8 mouse cellular contexts compared by ENCODE assay signal in genomic region chr5:33722266-33723018, GRCm38 (mm10). TPM values are rescaled to one million over a fixed set of nuclear protein-coding genes. Genes with fewer than 3 reads are reported as not detected.
A peak's percentile ranks its signal among the peaks of the same experiment; 100 is the strongest.
DNase-seq lines count a peak whose midpoint lies in the region; ATAC-seq and TF ChIP-seq lines count a peak whose summit lies in the region.

No protein-coding gene starts in this region.

- H3K4me2 ChIP-seq in kidney, postnatal 0 days (ENCODE audit: low read length): peak overlapping the region; percentile 99
- peak overlapping the region; percentile 99 for H3K4me2 ChIP-seq in hindbrain, embryonic 16.5 days (ENCODE audit: low read length)
- peak overlapping the region; percentile 68 for H3K4me2 ChIP-seq in myocyte (ENCODE audit: low read depth)

- TF ChIP-seq CTCF in kidney, postnatal 0 days (IDR thresholded peaks at IDR 0.05; ENCODE audit: low read depth): no peak
- TF ChIP-seq CTCF in cortical plate, adult 2 months (IDR thresholded peaks at IDR 0.05; ENCODE audit: extremely low read depth, insufficient read depth, low read length): no peak

- peak overlapping the region; percentile 76 for H3K9ac ChIP-seq in kidney, postnatal 0 days (ENCODE audit: low read depth, low read length)
- H3K9ac ChIP-seq in hindbrain, embryonic 16.5 days (ENCODE audit: low read depth, low read length): peak overlapping the region; percentile 78

- H3K36me3 ChIP-seq in kidney, postnatal 0 days (ENCODE audit: insufficient read depth, low read length): no peaks in the 10 kb centered on the region
- no peaks in the 10 kb centered on the region for H3K36me3 ChIP-seq in hindbrain, embryonic 16.5 days (ENCODE audit: control insufficient read depth, insufficient read depth, low read length)
- no peaks in the 10 kb centered on the region for H3K36me3 ChIP-seq in myocyte (ENCODE audit: control insufficient read depth, insufficient read depth)

- H3ac ChIP-seq in myocyte (ENCODE audit: control insufficient read depth, insufficient read length): peak overlapping the region; percentile 53

- DNase-seq in kidney, postnatal 0 days (ENCODE audit: low spot score): peak; percentile 65
- no peak for DNase-seq in kidney, postnatal 14 days
- DNase-seq in urinary bladder, postnatal 36 days (ENCODE audit: low spot score in 2 of 2): no peak
- no peak for DNase-seq in c-Kit-positive CD71-positive TER-119-positive erythroid progenitor cells, embryonic 14.5 days (ENCODE audit: low spot score)
- no peak for DNase-seq in frontal cortex, postnatal 25 days (ENCODE audit: low spot score in 2 of 2)

- peaks cover 28% of the 10 kb centered on the region for H3K4me1 ChIP-seq in kidney, postnatal 0 days (replicated peaks; ENCODE audit: insufficient read depth, low read length)
- no peaks in the 10 kb centered on the region for H3K4me1 ChIP-seq in cortical plate, adult 2 months (ENCODE audit: control insufficient read depth, insufficient read depth, low read length)
- H3K4me1 ChIP-seq in hindbrain, embryonic 16.5 days (ENCODE audit: control insufficient read depth, insufficient read depth, low read depth, low read length): peaks cover 20% of the 10 kb centered on the region

- TF ChIP-seq POLR2A in cortical plate, adult 2 months (IDR thresholded peaks at IDR 0.05; ENCODE audit: extremely low read depth, insufficient read depth, low read length): no peak
- TF ChIP-seq POLR2A in myocyte (IDR thresholded peaks at IDR 0.05; ENCODE audit: insufficient read length, low read depth): no peak

- no peaks in the 10 kb centered on the region for H3K27me3 ChIP-seq in kidney, postnatal 0 days (ENCODE audit: insufficient read depth, low read length)
- no peaks in the 10 kb centered on the region; the same call in 1 of the 2 replicates for H3K27me3 ChIP-seq in hindbrain, embryonic 16.5 days (replicated peaks; ENCODE audit: control insufficient read depth, insufficient read depth, low read length)
- H3K27me3 ChIP-seq in myocyte (ENCODE audit: control insufficient read depth, insufficient read depth, insufficient read length): peaks cover 20% of the 10 kb centered on the region

- H3K4me3 ChIP-seq in kidney, postnatal 0 days (replicated peaks; ENCODE audit: low read depth, low read length): peak overlapping the region; percentile 78
- H3K4me3 ChIP-seq in cortical plate, adult 2 months (ENCODE audit: insufficient read depth, low read length): peak overlapping the region; percentile 52
- H3K4me3 ChIP-seq in hindbrain, embryonic 16.5 days (ENCODE audit: low read length): peak overlapping the region; percentile 62
- H3K4me3 ChIP-seq in myocyte: peak overlapping the region; percentile 31

- H3K9me3 ChIP-seq in kidney, postnatal 0 days (replicated peaks; ENCODE audit: low read length): no peaks in the 10 kb centered on the region
- no peaks in the 10 kb centered on the region for H3K9me3 ChIP-seq in hindbrain, embryonic 16.5 days (ENCODE audit: control insufficient read depth, low read length)

- under 1% methylated on average over 53 of the region's 53 CpGs for WGBS in kidney, postnatal 0 days
- under 1% methylated on average over 47 of the region's 53 CpGs for WGBS in hindbrain, embryonic 16.5 days

- ATAC-seq in kidney, postnatal 0 days (replicated peaks; ENCODE audit: low FRiP score, low read depth): no peak
- ATAC-seq in hindbrain, embryonic 16.5 days: no peak

- peak overlapping the region; percentile 80 for H3K27ac ChIP-seq in kidney, postnatal 0 days
- H3K27ac ChIP-seq in cortical plate, adult 2 months (ENCODE audit: insufficient read depth, low read length): peak overlapping the region; percentile 35
- peak overlapping the region; percentile 74 for H3K27ac ChIP-seq in hindbrain, embryonic 16.5 days (ENCODE audit: low read depth, low read length)

- no peaks in the 10 kb centered on the region for H3K79me2 ChIP-seq in myocyte (ENCODE audit: control insufficient read depth, insufficient read depth)

TF ChIP-seq in myocyte, 11 proteins besides CTCF, POLR2A, EP300 and RAD21:
- TF ChIP-seq MAX (IDR thresholded peaks at IDR 0.05; ENCODE audit: low read depth) (no peak), USF1 (IDR thresholded peaks at IDR 0.05; ENCODE audit: low read depth) (no peak), POLR2AphosphoS2 (IDR thresholded peaks at IDR 0.05; ENCODE audit: insufficient read length, low read depth) (no peak), CEBPB (IDR thresholded peaks at IDR 0.05; ENCODE audit: insufficient read depth, poor library complexity, severe bottlenecking) (no peak), TCF3 (IDR thresholded peaks at IDR 0.05; ENCODE audit: insufficient read length, low read depth) (no peak), REST (IDR thresholded peaks at IDR 0.05; ENCODE audit: insufficient read depth, insufficient read length) (no peak), TCF12 (IDR thresholded peaks at IDR 0.05; ENCODE audit: insufficient read depth, poor library complexity, severe bottlenecking) (no peak), E2F4 (IDR thresholded peaks at IDR 0.05; ENCODE audit: insufficient read depth) (no peak), MYOD1 (IDR thresholded peaks at IDR 0.05; ENCODE audit: control insufficient read depth in 1 of 3, insufficient read length in 2 of 3, low read depth in 2 of 3) (no peak)

RNA-seq across cellular contexts. Expression of gene Fgfr3, which starts 1.0 kb away (rescaled TPM):
- polyA plus RNA-seq in kidney, postnatal 0 days (2015; fragmentation: Nextera tagmentation; extraction: Ambion mirVana): 14.4 and 15.0 TPM in 2 replicates
- 150 and 169 TPM in 2 replicates for polyA plus RNA-seq in cortical plate, adult 2 months (2012; rRNA removed)
- 45.9 and 48.2 TPM in 2 replicates for polyA plus RNA-seq in hindbrain, embryonic 16.5 days (2015; fragmentation: Nextera tagmentation; extraction: Ambion mirVana)
- polyA plus RNA-seq in myocyte (2012; fragmentation: generic; extraction: Trizol): 2.7 TPM
